Mouse (Mus musculus): ENCODE data around the gene Cald1. TPM values are rescaled to one million over a fixed set of nuclear protein-coding genes. Genes with fewer than 3 reads are reported as not detected.

Gene Cald1
- total RNA-seq (2014; rRNA removed) (19.6 and 28.5 TPM in 2 replicates), polyA plus RNA-seq (2015; fragmentation: Nextera tagmentation; extraction: Ambion mirVana) (32.5 and 40.8 TPM in 2 replicates)

DNA sequence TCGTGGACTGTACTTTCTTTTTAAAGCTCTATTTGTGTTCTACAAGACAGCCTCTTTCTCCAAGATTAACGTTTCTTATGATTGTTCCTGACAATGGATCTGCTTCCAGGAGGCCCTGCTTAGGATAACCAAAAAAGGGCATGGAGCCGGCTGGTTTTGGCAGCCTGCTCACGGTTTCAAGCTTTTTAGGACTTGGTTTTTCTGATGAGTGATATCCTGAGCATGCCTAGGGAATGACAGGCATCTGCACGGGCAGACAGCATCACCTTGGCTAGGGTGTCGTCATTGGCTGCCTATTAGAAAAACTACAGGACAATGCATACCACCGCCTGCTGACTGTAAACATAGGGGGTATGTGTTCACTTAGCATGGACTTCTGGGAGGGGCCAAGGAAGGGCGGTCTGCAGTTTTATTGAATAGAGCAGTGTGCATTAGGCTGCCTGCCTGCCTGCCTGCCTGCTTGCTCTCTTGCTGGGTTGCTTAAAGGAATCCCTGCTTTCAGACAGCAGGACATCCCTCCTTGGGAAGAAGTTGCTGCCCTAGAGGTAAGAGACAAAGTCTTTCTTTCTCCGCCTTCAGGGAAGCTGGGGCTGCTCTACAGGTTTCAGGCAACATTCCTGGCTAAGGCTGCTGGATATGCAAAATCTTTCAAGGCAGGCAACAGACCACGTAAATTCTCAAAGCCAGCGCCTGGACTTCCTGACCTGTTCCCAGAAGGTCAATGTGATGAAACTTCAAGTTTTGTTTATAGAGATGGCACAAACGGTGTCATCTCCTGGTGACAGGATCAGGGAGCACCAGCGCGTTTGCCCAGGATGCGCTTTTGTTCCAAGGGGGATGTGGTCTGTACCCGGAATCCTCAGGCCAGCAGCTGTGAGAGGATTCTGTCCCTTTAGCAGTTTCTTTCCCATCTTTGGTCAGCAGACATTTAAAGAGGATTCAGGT, at the start of gene Cald1:
Cald1 (plus strand) TSS at position 380 of the 945 bp plus-strand sequence.
- Histone ChIP-seq H3K27ac (ENCODE audit: low read depth, low read length) (no peak within 1 kb of the TSS), H3K4me3 (ENCODE audit: low read depth, low read length) (peak within 1 kb of the TSS; percentile 17), H3K9ac (peak within 1 kb of the TSS; percentile 11; the same call in 1 of the 2 replicates), H3K27me3 (ENCODE audit: insufficient read depth, low read length) (no peaks in the 10 kb centered on the region), H3K4me1 (ENCODE audit: insufficient read depth) (peaks cover 3% of the 10 kb centered on the region; the same call in 1 of the 2 replicates), H3K36me3 (ENCODE audit: insufficient read depth) (no peaks in the 10 kb centered on the region), H3K9me3 (ENCODE audit: low read length) (no peaks in the 10 kb centered on the region), H3K4me2 (ENCODE audit: low read depth) (peak within 1 kb of the TSS; percentile 40)
- ATAC-seq (peak; percentile 68), DNase-seq (peak; percentile 9)
- TF ChIP-seq CTCF (IDR thresholded peaks at IDR 0.05; ENCODE audit: low read depth): no peak
- 5% methylated on average over 16 of the region's 16 CpGs for WGBS

DNA sequence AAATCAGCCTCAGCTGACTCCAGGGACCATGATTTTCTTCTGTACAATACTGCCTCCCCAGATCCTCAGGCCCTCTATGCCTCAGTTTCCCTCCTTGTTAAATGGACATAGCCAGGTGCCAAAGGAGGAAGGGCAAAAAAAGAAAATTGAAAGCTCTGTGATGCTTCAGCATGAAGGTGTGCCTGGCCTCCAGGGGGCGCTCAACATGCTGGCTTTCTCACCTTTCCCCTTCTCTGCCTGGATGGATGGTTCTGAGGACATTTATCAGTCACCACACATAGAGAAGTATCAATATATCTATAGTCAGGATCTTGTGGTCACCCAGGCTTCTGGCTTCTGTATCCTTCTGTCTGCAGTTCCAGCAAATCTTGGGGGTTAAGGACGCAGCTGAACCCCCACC, 49.3 kb upstream of the Cald1 start:
- no peak overlapping the region for H3K4me2 ChIP-seq (ENCODE audit: low read depth)
- no peak for ATAC-seq
- no peak for DNase-seq

DNA sequence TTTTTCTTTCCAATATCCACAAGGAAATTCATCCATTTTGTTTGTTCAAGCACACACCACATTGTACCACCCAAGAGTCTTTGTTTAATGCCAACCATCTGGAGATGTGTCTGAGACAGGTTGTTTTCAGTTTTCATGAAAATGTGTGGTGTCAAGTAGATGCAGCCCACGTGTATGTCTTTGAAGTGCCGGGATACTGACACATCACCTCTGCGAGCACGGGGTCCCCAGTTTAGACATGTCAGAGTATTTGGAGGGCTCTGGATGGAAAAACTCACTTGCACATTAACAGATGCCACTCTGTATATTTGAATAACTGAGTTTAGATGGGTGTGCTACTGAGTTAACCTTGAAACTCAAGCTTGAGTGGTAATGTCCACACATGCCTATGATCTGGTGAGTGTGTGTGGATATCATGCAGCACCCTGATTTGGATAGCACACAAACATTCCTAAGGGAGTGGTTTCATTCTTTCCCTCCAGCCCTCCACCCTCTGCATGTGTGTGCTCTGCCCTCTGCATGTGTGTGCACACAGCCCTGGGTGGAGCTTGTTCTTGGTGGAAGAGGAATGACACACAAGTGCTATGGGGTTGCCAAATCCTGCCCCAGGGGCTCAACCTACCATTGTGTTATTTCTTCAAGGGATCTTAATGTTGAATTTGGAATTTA, 45.7 kb upstream of the Cald1 start:
- WGBS: 74% methylated on average over 4 of the region's 4 CpGs
- TF ChIP-seq CTCF (IDR thresholded peaks at IDR 0.05; ENCODE audit: low read depth): no peak
- Histone ChIP-seq H3K27ac (ENCODE audit: low read depth, low read length) (no peak overlapping the region), H3K9ac (no peak overlapping the region), H3K4me3 (ENCODE audit: low read depth, low read length) (no peak overlapping the region), H3K4me2 (ENCODE audit: low read depth) (no peak overlapping the region), H3K9me3 (ENCODE audit: low read length) (no peaks in the 10 kb centered on the region), H3K4me1 (ENCODE audit: insufficient read depth) (no peaks in the 10 kb centered on the region), H3K27me3 (ENCODE audit: insufficient read depth, low read length) (no peaks in the 10 kb centered on the region), H3K36me3 (ENCODE audit: insufficient read depth) (no peaks in the 10 kb centered on the region)
- no peak for DNase-seq
- no peak for ATAC-seq

More for the DNA sequence above, 49.3 kb upstream of the Cald1 start:
- no peaks in the 10 kb centered on the region for H3K9me3 ChIP-seq (ENCODE audit: low read length)
- H3K4me3 ChIP-seq (ENCODE audit: low read depth, low read length): no peak overlapping the region
- no peaks in the 10 kb centered on the region for H3K27me3 ChIP-seq (ENCODE audit: insufficient read depth, low read length)
- TF ChIP-seq CTCF (IDR thresholded peaks at IDR 0.05; ENCODE audit: low read depth): peak; percentile 60
- H3K4me1 ChIP-seq (ENCODE audit: insufficient read depth): no peaks in the 10 kb centered on the region
- no peak overlapping the region for H3K9ac ChIP-seq
- 30% methylated on average over 2 of the region's 2 CpGs for WGBS
- no peak overlapping the region for H3K27ac ChIP-seq (ENCODE audit: low read depth, low read length)
- no peaks in the 10 kb centered on the region for H3K36me3 ChIP-seq (ENCODE audit: insufficient read depth)

DNA sequence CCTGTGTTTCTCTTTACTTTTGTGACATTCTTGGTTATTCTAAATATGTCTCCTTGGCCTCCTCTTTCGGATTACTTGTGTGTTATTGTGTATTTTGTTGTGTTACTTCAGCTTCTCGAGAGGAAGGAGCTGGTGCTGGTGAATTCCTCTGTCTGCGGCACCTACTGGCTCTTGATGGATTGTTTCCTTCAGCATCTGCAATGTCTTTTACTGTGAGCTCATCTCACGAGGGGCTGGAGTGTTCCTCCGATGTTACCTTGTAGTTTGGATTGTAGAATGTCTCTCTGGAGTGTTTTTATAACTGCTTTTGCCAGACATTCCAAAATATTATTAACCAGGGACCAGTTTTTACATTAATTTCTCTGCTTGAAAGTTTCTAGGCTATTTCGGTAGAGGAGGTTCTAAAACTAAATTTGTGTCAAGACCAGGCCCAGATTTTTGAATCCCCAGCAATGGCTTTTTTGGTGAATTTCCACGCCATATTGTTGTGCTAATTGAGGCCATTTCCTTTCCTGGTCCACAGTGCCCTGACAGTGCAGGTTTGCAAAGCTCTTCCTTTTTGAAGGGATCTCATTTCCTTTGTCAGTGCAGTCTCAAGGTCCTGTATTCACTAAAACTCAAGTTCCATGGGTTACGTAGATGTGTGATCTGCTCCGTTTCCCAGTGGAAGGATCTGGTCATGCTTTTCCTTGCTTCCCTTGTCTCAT, 43.9 kb upstream of the Cald1 start:
- no peaks in the 10 kb centered on the region for H3K27me3 ChIP-seq (ENCODE audit: insufficient read depth, low read length)
- ATAC-seq (no peak), DNase-seq (no peak)
- TF ChIP-seq CTCF (IDR thresholded peaks at IDR 0.05; ENCODE audit: low read depth): no peak
- no peaks in the 10 kb centered on the region for H3K4me1 ChIP-seq (ENCODE audit: insufficient read depth)
- H3K9ac ChIP-seq: no peak overlapping the region
- no peak overlapping the region for H3K4me3 ChIP-seq (ENCODE audit: low read depth, low read length)
- no peaks in the 10 kb centered on the region for H3K9me3 ChIP-seq (ENCODE audit: low read length)
- no peaks in the 10 kb centered on the region for H3K36me3 ChIP-seq (ENCODE audit: insufficient read depth)
- WGBS: 88% methylated on average over 9 of the region's 9 CpGs
- no peak overlapping the region for H3K4me2 ChIP-seq (ENCODE audit: low read depth)
- H3K27ac ChIP-seq (ENCODE audit: low read depth, low read length): no peak overlapping the region

DNA sequence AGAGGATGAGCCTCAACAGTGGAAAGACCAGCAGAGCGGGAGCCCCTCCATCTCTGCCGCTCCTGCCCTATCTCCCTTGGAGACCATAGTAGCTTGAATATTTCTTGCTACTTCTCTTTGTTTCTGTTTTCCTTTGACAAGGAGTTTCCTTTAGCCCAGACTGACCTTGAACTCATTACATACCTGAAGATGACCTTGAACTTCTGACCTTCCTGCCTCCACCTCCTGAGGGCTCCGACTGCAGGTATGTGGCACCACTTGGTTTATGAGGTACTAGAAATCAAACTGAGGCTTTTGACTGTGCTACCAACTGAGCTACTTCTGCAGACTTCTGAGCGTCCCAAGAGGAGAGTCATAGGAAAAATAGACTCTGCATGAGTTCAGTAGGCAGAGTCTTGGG, 38.8 kb upstream of the Cald1 start:
- no peaks in the 10 kb centered on the region for H3K27me3 ChIP-seq (ENCODE audit: insufficient read depth, low read length)
- H3K4me1 ChIP-seq (ENCODE audit: insufficient read depth): no peaks in the 10 kb centered on the region
- H3K36me3 ChIP-seq (ENCODE audit: insufficient read depth): no peaks in the 10 kb centered on the region
- DNase-seq: no peak
- no peak overlapping the region for H3K4me3 ChIP-seq (ENCODE audit: low read depth, low read length)
- 92% methylated on average over 4 of the region's 4 CpGs for WGBS
- no peak overlapping the region for H3K27ac ChIP-seq (ENCODE audit: low read depth, low read length)
- H3K4me2 ChIP-seq (ENCODE audit: low read depth): no peak overlapping the region
- no peaks in the 10 kb centered on the region for H3K9me3 ChIP-seq (ENCODE audit: low read length)
- H3K9ac ChIP-seq: no peak overlapping the region
- TF ChIP-seq CTCF (IDR thresholded peaks at IDR 0.05; ENCODE audit: low read depth): no peak
- ATAC-seq: no peak

DNA sequence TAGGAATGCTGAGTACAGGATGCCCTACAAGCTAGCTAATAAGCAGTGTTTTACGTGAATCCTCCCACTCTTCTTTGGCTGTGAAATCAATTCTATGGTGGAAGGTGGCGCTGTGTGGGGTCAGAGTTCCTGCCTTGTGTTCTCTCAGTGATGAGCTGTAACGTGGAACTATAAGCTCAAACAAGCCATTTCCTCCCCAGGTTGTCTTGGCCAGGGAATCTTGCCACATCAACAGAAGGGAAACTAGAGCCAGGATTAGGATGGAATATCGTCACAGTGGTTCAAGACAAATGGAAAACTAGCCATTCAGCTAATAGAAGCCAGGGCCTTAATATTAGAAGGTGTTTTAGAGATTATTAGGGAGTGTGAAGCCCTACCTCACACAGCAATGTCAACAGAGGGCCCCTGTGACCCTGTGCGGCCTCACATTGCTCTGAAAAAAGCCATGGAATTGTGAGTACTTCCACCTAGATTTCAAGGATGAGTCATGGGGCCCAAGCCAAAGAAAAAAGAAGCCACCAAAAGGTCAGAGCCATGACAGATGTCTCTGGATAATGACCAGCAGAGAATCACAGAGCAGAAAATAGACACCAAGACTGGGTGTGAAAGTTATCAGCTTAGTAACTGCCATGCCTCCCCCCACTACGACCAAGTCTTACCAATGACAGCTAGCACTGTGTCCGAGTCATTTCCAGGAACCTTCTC, 33.0 kb upstream of the Cald1 start:
- Histone ChIP-seq H3K27ac (ENCODE audit: low read depth, low read length) (no peak overlapping the region), H3K4me2 (ENCODE audit: low read depth) (no peak overlapping the region), H3K36me3 (ENCODE audit: insufficient read depth) (no peaks in the 10 kb centered on the region), H3K4me3 (ENCODE audit: low read depth, low read length) (no peak overlapping the region), H3K27me3 (ENCODE audit: insufficient read depth, low read length) (no peaks in the 10 kb centered on the region), H3K9ac (no peak overlapping the region), H3K4me1 (ENCODE audit: insufficient read depth) (no peaks in the 10 kb centered on the region), H3K9me3 (ENCODE audit: low read length) (no peaks in the 10 kb centered on the region)
- 85% methylated on average over 7 of the region's 7 CpGs for WGBS
- ATAC-seq (no peak), DNase-seq (no peak)
- no peak for TF ChIP-seq CTCF (IDR thresholded peaks at IDR 0.05; ENCODE audit: low read depth)
